Mouse (Mus musculus): ENCODE results near the gene Tmcc2. TPM values are rescaled to one million over a fixed set of nuclear protein-coding genes. Genes with fewer than 3 reads are reported as not detected.

Gene Tmcc2
- polyA plus RNA-seq, 1 experiment, result 35.2 TPM

DNA sequence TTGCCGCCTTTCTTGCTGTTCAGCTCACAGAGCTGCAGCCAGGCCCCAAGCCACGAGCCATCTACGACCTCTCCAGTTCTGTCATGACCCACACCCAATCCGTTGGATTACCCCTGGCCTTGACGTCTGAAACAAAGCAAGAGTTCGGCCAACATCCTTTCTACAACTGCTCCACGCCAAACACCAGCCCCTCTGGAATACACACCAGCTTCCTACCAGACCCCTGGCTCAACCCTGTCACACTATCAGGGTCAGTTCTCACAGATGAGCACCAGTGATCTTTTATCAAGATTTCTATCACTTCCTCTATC, 14.1 kb downstream of the Tmcc2 start:
- Histone ChIP-seq H3K4me2 (ENCODE audit: low read depth) (no peak overlapping the region), H3K4me3 (no peak overlapping the region), H3K79me2 (ENCODE audit: control insufficient read depth, insufficient read depth) (peaks cover 9% of the 10 kb centered on the region), H3K27me3 (ENCODE audit: control insufficient read depth, insufficient read depth, insufficient read length) (no peaks in the 10 kb centered on the region), H3ac (ENCODE audit: control insufficient read depth, insufficient read length) (no peak overlapping the region), H3K36me3 (ENCODE audit: control insufficient read depth, insufficient read depth) (peaks cover 9% of the 10 kb centered on the region)
- TF ChIP-seq TCF12 (IDR thresholded peaks at IDR 0.05; ENCODE audit: insufficient read depth, poor library complexity, severe bottlenecking) (no peak), MYOG (IDR thresholded peaks at IDR 0.05; ENCODE audit: control insufficient read depth in 1 of 3, insufficient read depth in 1 of 3, insufficient read length in 2 of 3, low read depth in 2 of 3) (no peak), POLR2AphosphoS2 (IDR thresholded peaks at IDR 0.05; ENCODE audit: insufficient read length, low read depth) (no peak), TCF3 (IDR thresholded peaks at IDR 0.05; ENCODE audit: insufficient read length, low read depth) (no peak), MAX (IDR thresholded peaks at IDR 0.05; ENCODE audit: low read depth) (no peak), USF1 (IDR thresholded peaks at IDR 0.05; ENCODE audit: low read depth) (no peak), SRF (IDR thresholded peaks at IDR 0.05; ENCODE audit: control insufficient read depth, insufficient read length, low read depth) (no peak), E2F4 (IDR thresholded peaks at IDR 0.05; ENCODE audit: insufficient read depth) (no peak), REST (IDR thresholded peaks at IDR 0.05; ENCODE audit: insufficient read depth, insufficient read length) (no peak), POLR2A (IDR thresholded peaks at IDR 0.05; ENCODE audit: insufficient read length, low read depth) (no peak), MYOD1 (IDR thresholded peaks at IDR 0.05; ENCODE audit: control insufficient read depth in 1 of 3, insufficient read length in 2 of 3, low read depth in 2 of 3) (no peak), CEBPB (IDR thresholded peaks at IDR 0.05; ENCODE audit: insufficient read depth, poor library complexity, severe bottlenecking) (no peak)

DNA sequence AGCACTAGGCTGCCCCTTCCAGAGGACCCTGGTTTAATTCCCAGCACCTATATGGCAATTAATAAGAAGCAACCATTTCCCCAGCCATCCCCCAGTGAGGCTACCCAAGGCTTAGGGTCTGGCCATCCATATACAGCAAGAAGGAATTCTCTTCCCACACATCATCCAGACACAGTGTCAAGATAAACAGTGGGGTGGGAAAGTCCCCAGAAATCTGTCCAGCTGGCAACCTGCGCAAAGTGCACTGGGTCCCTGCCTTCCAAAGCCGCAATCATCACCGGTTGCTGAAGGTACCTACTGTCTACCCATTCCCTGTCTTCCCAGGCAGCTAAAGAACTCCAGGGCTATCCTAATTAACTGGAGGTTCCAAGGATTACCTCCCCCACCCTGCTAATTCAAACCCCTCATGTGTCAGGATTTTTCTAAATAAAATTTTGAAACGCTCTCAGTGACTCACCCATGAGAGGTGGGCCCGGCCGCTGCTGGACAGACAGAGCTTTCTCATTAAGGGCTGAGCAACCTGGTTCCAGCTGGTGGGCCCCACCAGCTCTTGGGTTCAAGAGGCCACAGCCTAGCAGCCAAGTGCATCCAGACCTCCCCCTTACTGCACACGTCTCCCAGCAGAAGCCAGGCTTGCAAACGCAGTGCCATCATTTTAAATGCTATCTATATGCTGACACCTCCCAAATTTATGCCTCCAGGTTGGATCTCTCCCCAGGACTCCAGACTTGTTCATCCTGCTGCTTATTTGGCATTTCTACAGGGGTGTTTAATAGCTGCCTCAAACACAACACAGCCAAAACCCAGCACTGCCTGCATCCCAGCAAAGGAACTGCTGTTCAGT, 14.6 kb downstream of the Tmcc2 start:
- H3K27me3 ChIP-seq (ENCODE audit: control insufficient read depth, insufficient read depth, insufficient read length), result no peaks in the 10 kb centered on the region
- H3K36me3 ChIP-seq (ENCODE audit: control insufficient read depth, insufficient read depth), result peaks cover 9% of the 10 kb centered on the region
- TF ChIP-seq CEBPB (IDR thresholded peaks at IDR 0.05; ENCODE audit: insufficient read depth, poor library complexity, severe bottlenecking) (no peak), E2F4 (IDR thresholded peaks at IDR 0.05; ENCODE audit: insufficient read depth) (no peak), MAX (IDR thresholded peaks at IDR 0.05; ENCODE audit: low read depth) (no peak), USF1 (IDR thresholded peaks at IDR 0.05; ENCODE audit: low read depth) (no peak), TCF12 (IDR thresholded peaks at IDR 0.05; ENCODE audit: insufficient read depth, poor library complexity, severe bottlenecking) (no peak), MYOD1 (IDR thresholded peaks at IDR 0.05; ENCODE audit: control insufficient read depth in 1 of 3, insufficient read length in 2 of 3, low read depth in 2 of 3) (no peak), REST (IDR thresholded peaks at IDR 0.05; ENCODE audit: insufficient read depth, insufficient read length) (no peak), SRF (IDR thresholded peaks at IDR 0.05; ENCODE audit: control insufficient read depth, insufficient read length, low read depth) (no peak), TCF3 (IDR thresholded peaks at IDR 0.05; ENCODE audit: insufficient read length, low read depth) (no peak), MYOG (IDR thresholded peaks at IDR 0.05; ENCODE audit: control insufficient read depth in 1 of 3, insufficient read depth in 1 of 3, insufficient read length in 2 of 3, low read depth in 2 of 3) (no peak), POLR2AphosphoS2 (IDR thresholded peaks at IDR 0.05; ENCODE audit: insufficient read length, low read depth) (no peak), POLR2A (IDR thresholded peaks at IDR 0.05; ENCODE audit: insufficient read length, low read depth) (no peak)
- no peak overlapping the region for H3K4me3 ChIP-seq
- peak overlapping the region; percentile 32 for H3K4me2 ChIP-seq (ENCODE audit: low read depth)
- no peak overlapping the region for H3ac ChIP-seq (ENCODE audit: control insufficient read depth, insufficient read length)
- H3K79me2 ChIP-seq (ENCODE audit: control insufficient read depth, insufficient read depth), result peaks cover 9% of the 10 kb centered on the region

DNA sequence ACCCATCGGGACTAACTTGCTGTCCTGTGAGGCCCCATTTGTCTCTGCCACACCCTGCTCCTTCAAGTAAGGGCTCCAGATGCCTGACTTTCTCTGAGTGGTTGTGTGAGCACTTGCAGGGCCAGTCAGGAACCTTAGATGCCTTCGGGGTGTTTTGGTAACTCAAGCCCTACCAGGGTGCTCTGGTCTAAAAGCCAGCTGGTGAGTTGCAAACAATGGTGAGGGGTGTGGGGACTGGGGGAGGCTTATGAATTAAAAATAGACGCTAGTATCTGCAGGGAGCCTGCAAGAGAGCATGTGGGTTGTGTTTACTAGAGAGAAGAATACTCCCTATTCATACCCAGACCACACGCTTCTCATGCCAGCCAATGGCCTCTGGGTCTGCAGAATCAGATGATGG, 15.8 kb downstream of the Tmcc2 start:
- Histone ChIP-seq H3K4me2 (ENCODE audit: low read depth) (peak overlapping the region; percentile 61), H3K36me3 (ENCODE audit: control insufficient read depth, insufficient read depth) (peaks cover 9% of the 10 kb centered on the region), H3K79me2 (ENCODE audit: control insufficient read depth, insufficient read depth) (peaks cover 9% of the 10 kb centered on the region), H3K27me3 (ENCODE audit: control insufficient read depth, insufficient read depth, insufficient read length) (no peaks in the 10 kb centered on the region), H3ac (ENCODE audit: control insufficient read depth, insufficient read length) (no peak overlapping the region), H3K4me3 (no peak overlapping the region)
- no peak for TF ChIP-seq POLR2AphosphoS2 (IDR thresholded peaks at IDR 0.05; ENCODE audit: insufficient read length, low read depth)
- TF ChIP-seq MYOG (IDR thresholded peaks at IDR 0.05; ENCODE audit: control insufficient read depth in 1 of 3, insufficient read depth in 1 of 3, insufficient read length in 2 of 3, low read depth in 2 of 3), result peak in 2 of 3 experiments; percentile 25 to 38
- TF ChIP-seq MYOD1 (IDR thresholded peaks at IDR 0.05; ENCODE audit: control insufficient read depth in 1 of 3, insufficient read length in 2 of 3, low read depth in 2 of 3), result peak in 2 of 3 experiments; percentile 11 to 17

DNA sequence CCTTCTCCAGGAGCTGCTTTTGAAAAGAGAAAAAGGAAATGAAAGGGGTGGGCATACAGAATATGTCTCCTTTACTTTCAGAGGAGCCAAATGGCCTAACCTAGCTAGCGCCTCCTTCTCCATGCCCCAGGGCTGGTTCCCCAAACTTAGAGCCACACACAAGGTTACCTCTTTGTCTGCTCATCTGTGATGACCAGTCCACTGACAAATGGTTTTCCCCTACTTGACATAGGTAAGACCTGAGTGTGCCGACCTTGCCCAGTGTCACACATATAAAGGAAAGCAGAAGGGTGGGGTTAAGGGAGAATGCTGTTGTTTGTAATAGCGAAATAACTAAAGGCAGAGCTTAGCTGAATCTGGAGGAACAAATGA, 16.2 kb downstream of the Tmcc2 start:
- Histone ChIP-seq H3K4me3 (no peak overlapping the region), H3K79me2 (ENCODE audit: control insufficient read depth, insufficient read depth) (peaks cover 9% of the 10 kb centered on the region), H3K27me3 (ENCODE audit: control insufficient read depth, insufficient read depth, insufficient read length) (no peaks in the 10 kb centered on the region), H3ac (ENCODE audit: control insufficient read depth, insufficient read length) (no peak overlapping the region), H3K4me2 (ENCODE audit: low read depth) (peak overlapping the region; percentile 61), H3K36me3 (ENCODE audit: control insufficient read depth, insufficient read depth) (peaks cover 8% of the 10 kb centered on the region)
- no peak for TF ChIP-seq MYOG (IDR thresholded peaks at IDR 0.05; ENCODE audit: control insufficient read depth in 1 of 3, insufficient read depth in 1 of 3, insufficient read length in 2 of 3, low read depth in 2 of 3)
- no peak for TF ChIP-seq TCF12 (IDR thresholded peaks at IDR 0.05; ENCODE audit: insufficient read depth, poor library complexity, severe bottlenecking)
- no peak for TF ChIP-seq CEBPB (IDR thresholded peaks at IDR 0.05; ENCODE audit: insufficient read depth, poor library complexity, severe bottlenecking)
- TF ChIP-seq MYOD1 (IDR thresholded peaks at IDR 0.05; ENCODE audit: control insufficient read depth in 1 of 3, insufficient read length in 2 of 3, low read depth in 2 of 3), result no peak
- no peak for TF ChIP-seq REST (IDR thresholded peaks at IDR 0.05; ENCODE audit: insufficient read depth, insufficient read length)
- TF ChIP-seq USF1 (IDR thresholded peaks at IDR 0.05; ENCODE audit: low read depth), result no peak
- TF ChIP-seq POLR2A (IDR thresholded peaks at IDR 0.05; ENCODE audit: insufficient read length, low read depth), result no peak
- no peak for TF ChIP-seq MAX (IDR thresholded peaks at IDR 0.05; ENCODE audit: low read depth)
- no peak for TF ChIP-seq SRF (IDR thresholded peaks at IDR 0.05; ENCODE audit: control insufficient read depth, insufficient read length, low read depth)
